Mouse (Mus musculus): ENCODE data around the gene Mas1.

The Mas1 gene

GRCm38 (mm10) chr17:12872275-12873028 is 4.5 kb upstream of the Mas1 start:
- no peak for DNase-seq (ENCODE audit: low spot score)

DNA sequence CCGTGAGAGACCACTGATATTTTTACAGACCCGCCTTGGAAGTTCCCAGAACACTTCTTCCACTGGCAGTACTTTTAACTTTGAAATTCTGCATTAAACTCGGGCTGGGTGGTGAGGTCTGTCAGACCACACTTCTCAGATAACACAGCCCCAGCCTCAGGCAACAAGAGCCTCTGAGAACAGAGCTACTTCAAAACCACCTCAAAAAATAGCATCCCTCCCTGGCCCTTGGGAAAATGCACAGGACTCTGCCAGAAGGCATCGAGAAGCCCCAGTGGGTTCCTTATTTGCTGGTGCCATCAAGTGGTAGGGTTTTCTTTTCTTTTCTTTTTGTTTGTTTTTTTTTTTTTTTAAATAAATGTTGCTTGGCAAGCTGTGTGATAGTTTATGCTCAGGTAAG is 697 bp upstream of the Mas1 start:
- peak; percentile 15 for DNase-seq (ENCODE audit: low spot score)

- no peak for DNase-seq (ENCODE audit: low spot score)
Measured at GRCm38 (mm10) chr17:12866853-12867252, 1.1 kb downstream of the Mas1 start.

- no peak for DNase-seq (ENCODE audit: low spot score)
Measured at GRCm38 (mm10) chr17:12865407-12865806, 2.5 kb downstream of the Mas1 start.

DNA sequence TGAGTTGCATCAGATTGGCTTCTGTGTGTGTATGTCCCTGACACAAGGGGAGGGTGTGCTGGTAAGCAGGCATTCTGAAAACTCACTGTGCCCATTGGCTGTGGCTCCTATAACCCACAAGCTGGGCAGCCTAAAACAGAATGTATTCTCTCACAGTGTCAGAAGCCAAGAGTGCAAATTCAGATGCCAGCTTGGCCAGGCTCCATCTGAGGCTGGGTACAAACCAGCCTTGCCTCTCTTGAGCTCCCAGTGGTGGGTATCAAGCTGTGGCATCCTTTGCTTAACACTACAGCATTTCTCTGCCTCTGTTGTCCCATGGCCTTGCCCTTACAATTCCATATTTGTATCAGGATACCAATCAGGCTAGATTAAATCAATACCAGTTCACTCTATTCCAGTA is 3.8 kb downstream of the Mas1 start:
- DNase-seq (ENCODE audit: low spot score), result no peak

GRCm38 (mm10) chr17:12859006-12859520 is 8.9 kb downstream of the Mas1 start:
- DNase-seq (ENCODE audit: low spot score), result no peak

DNA sequence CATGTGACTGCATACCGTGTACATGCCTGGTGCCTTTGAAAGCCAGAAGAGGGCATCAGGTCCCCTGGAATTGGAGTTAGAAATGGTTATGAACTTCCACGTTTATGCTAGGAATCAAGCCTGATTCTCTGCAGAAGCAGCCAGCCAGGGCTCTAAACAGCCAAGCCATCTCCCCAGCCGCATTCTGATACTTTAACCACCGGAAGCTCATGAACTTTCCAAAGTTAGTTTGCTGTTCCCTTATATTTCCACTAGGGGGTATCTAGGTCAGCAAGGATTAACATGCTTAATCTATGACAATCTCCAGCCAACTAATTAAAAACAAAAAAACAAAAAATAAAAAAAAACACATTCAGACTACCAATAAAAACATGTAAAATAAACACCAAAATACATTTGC is 9.9 kb downstream of the Mas1 start:
- peak; percentile 55 for DNase-seq (ENCODE audit: low spot score)

GRCm38 (mm10) chr17:12857395-12857794 is 10.5 kb downstream of the Mas1 start:
- DNase-seq (ENCODE audit: low spot score), result no peak

DNA sequence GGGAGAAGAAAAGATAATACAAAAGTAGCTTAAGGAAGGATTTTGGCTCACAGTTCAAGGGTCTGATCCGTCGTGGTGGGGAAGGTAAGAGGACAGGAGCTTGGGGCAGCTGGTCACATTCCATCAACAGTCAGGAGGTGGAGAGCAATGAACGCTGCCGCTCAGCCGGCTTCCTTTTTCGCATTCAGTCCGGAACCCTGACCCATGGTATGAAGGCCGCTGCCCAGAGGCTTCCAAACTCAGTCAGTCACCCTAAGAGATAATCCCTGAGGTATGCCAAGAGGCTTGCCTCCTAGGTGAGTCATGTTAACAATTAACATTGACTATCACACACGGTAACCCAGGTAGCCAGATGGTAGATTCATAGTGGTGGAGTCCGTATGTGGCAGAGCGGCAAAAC is 13.6 kb downstream of the Mas1 start:
- DNase-seq (ENCODE audit: low spot score), result no peak

GRCm38 (mm10) chr17:12853821-12854220 is 14.1 kb downstream of the Mas1 start:
- DNase-seq (ENCODE audit: low spot score), result no peak

DNA sequence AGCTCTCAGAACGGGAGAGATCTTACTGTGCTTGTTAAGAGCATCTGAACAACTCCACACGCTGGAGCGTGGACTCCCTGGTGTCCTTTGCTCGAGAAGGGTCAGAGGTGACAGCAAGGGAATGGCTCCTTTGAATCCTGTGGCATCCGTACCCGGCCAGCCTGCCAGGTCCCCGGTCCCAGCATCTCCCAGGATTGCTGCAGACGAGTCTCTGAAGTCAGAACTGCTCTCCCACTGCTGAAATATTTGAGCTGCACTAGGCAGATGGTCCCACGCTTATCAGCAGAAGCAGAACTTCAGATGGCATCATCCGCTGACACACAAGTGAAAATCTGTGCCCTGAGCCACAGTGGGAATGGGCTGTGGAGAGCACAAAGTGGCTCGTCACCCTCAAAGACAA is 16.3 kb downstream of the Mas1 start:
- DNase-seq (ENCODE audit: low spot score), result no peak

- DNase-seq (ENCODE audit: low spot score), result no peak
Measured at GRCm38 (mm10) chr17:12849778-12850382, 18.1 kb downstream of the Mas1 start.

- DNase-seq (ENCODE audit: low spot score), result no peak
Measured at GRCm38 (mm10) chr17:12847736-12848135, 20.2 kb downstream of the Mas1 start.

DNA sequence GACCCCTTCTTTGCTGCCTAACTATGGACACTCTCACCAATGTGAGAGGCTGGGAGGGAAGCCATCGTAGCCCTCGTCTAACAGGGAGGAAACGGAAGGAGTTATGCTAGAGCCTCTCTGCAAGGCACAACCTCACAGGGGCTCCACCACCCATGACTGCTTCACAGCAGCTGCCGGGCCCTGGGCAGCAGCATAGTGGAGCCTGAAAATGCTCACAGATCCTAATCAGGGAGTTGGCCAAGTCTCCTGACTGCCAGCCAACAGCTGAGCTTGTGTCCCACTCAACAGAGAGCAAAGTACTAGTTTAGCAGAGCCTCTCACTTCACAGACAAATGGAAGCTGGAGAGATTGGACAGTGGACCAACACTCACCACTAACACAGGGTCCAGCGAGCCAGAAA is 21.5 kb downstream of the Mas1 start:
- no peak for DNase-seq (ENCODE audit: low spot score)

- no peak for DNase-seq (ENCODE audit: low spot score)
Measured at GRCm38 (mm10) chr17:12845862-12846261, 22.1 kb downstream of the Mas1 start.

DNA sequence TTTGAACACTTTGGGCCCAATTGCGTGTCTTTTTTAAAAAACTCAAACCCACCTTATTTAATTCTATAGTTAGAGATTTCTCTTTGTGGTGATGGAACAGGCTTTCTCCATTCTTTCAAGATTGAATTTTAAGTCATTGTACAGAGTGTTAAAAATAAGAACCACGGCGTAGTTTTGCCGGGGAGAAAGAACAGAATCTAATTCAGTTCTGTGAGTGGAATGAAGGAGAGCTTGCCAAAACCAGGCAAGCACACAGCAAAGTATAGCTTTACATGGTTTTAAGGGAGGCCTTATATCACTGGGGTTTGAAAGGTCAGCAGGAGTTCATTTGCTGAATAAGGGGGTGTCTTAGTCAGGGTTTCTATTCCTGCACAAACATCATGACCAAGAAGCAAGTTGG is 23.4 kb downstream of the Mas1 start:
- DNase-seq (ENCODE audit: low spot score), result no peak

- DNase-seq (ENCODE audit: low spot score), result no peak
Measured at GRCm38 (mm10) chr17:12843826-12844225, 24.1 kb downstream of the Mas1 start.

GRCm38 (mm10) chr17:12839475-12840267 is 28.3 kb downstream of the Mas1 start:
- no peak for DNase-seq (ENCODE audit: low spot score)

- DNase-seq (ENCODE audit: low spot score), result no peak
Measured at GRCm38 (mm10) chr17:12835738-12836137, 32.2 kb downstream of the Mas1 start.

DNA sequence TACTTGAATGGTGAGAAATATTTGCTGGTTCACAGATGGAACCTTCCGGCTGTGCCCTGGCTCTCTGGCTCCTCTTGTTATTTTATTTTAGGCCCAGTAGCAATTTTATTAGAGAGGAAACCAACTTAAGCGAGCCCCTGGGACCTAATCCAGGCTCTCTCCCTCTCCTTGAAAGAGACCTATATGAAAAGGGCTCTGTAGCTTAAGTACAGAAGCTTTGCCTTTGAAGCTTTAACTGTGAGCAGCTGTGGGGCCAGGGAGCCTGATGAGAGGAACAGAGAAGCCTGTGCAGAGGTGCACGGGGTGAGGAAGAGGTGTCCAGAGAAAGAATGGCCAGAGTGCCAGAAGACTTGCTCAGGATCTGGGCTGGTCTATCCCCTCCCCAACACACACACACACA is 33.1 kb downstream of the Mas1 start:
- peak; percentile 20 for DNase-seq (ENCODE audit: low spot score)

- no peak for DNase-seq (ENCODE audit: low spot score)
Measured at GRCm38 (mm10) chr17:12834317-12834716, 33.6 kb downstream of the Mas1 start.

- DNase-seq (ENCODE audit: low spot score), result no peak
Measured at GRCm38 (mm10) chr17:12832657-12833056, 35.3 kb downstream of the Mas1 start.

GRCm38 (mm10) chr17:12832231-12832630 is 35.7 kb downstream of the Mas1 start:
- DNase-seq (ENCODE audit: low spot score), result no peak

All from embryo, embryonic 10.5 days (tissue).